Mouse (Mus musculus) myocyte (in vitro differentiated cells): Measurements from ENCODE around the gene Zbtb8b.

Source experiments
- E2F4 ChIP-seq: IDR thresholded peaks from one replicate; pipeline ENCODE4 v1.6.1; 2011; ENCODE audit warnings: mild to moderate bottlenecking, control low read depth, moderate library complexity; ENCODE audit not compliant: insufficient read depth
- MYOD1 ChIP-seq, 3 experiments: IDR thresholded peaks; one replicate each; pipeline ENCODE4 v1.6.1; 2011; ENCODE audit warnings: control low read depth in 2 of 3, low read depth in 2 of 3, mild to moderate bottlenecking in 2 of 3, moderate library complexity in 1 of 3; ENCODE audit not compliant: insufficient read length in 2 of 3, control insufficient read depth in 1 of 3
- MYOG ChIP-seq, 3 experiments: IDR thresholded peaks; one replicate each; pipeline ENCODE4 v1.6.1; 2011; ENCODE audit warnings: control low read depth in 2 of 3, low read depth in 2 of 3, mild to moderate bottlenecking in 2 of 3; ENCODE audit not compliant: insufficient read length in 2 of 3, control insufficient read depth in 1 of 3, insufficient read depth in 1 of 3
- POLR2A ChIP-seq: IDR thresholded peaks from one replicate; pipeline ENCODE4 v1.6.1; 2011; ENCODE audit warnings: low read depth, mild to moderate bottlenecking, control low read depth, moderate library complexity; ENCODE audit not compliant: insufficient read length
- REST ChIP-seq: IDR thresholded peaks from one replicate; pipeline ENCODE4 v1.6.1; 2011; ENCODE audit warnings: mild to moderate bottlenecking, control low read depth, moderate library complexity; ENCODE audit not compliant: insufficient read depth, insufficient read length
- SRF ChIP-seq: IDR thresholded peaks from one replicate; pipeline ENCODE4 v1.6.1; 2011; ENCODE audit warnings: low read depth; ENCODE audit not compliant: control insufficient read depth, insufficient read length
- TCF12 ChIP-seq: IDR thresholded peaks from one replicate; pipeline ENCODE4 v1.6.1; 2011; ENCODE audit warnings: mild to moderate bottlenecking, control low read depth; ENCODE audit not compliant: poor library complexity, insufficient read depth, severe bottlenecking
- USF1 ChIP-seq: IDR thresholded peaks from one replicate; pipeline ENCODE4 v1.6.1; 2011; ENCODE audit warnings: low read depth, mild to moderate bottlenecking, control low read depth, moderate library complexity

DNA sequence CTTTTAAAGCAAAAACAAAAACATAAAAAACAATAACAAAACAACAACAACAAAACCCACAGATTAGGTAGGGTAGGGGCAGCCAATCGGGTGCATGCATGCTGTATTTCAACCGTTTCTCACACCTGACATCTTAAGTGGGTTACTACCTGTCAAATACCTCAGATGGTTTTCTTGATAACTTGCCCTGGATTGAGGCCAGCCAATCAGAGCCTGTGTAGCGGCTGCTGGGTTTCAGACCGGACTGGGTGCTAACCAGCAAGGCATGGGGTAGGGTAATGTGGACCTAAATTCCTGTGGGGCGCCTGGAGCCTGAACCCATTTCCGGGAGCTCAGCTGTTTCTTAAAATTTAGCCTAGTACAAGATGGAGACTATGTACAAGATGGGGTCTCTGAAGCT lies 492 bp upstream of the Zbtb8b start:
- TF ChIP-seq USF1 (no peak), POLR2A (no peak), MYOG (IDR thresholded peaks at IDR 0.05; ENCODE audit: control insufficient read depth in 1 of 3, insufficient read depth in 1 of 3, insufficient read length in 2 of 3, low read depth in 2 of 3) (no peak), MYOD1 (IDR thresholded peaks at IDR 0.05; ENCODE audit: control insufficient read depth in 1 of 3, insufficient read length in 2 of 3, low read depth in 2 of 3) (no peak), TCF12 (no peak), E2F4 (no peak), REST (no peak), SRF (no peak)
